Mouse (Mus musculus) v-Abl transformed pro-B cells (cell line): ENCODE data around the gene Ror2.

Experiments used
- in situ Hi-C, 2 experiments: fragments of 400-800 bp; cut with MboI; formaldehyde crosslinking; loops; one replicate each; pipeline ENCODE4 v1.15.1; 2025; ENCODE audit not compliant: unreplicated experiment in 2 of 2

Gene Ror2

GRCm38 (mm10) chr13:53234844-53235243, 51.1 kb downstream of the Ror2 start:
- in situ Hi-C loops, result no loop called here

- in situ Hi-C loops, result no loop called here
These were observed 51.8 kb downstream of the Ror2 start for GRCm38 (mm10) chr13:53233826-53234786.

GRCm38 (mm10) chr13:53233381-53233780, 52.5 kb downstream of the Ror2 start:
- in situ Hi-C loops, result no loop called here

- in situ Hi-C loops, result no loop called here
These were observed 53.5 kb downstream of the Ror2 start for GRCm38 (mm10) chr13:53232419-53232818.

GRCm38 (mm10) chr13:53230446-53231161, 55.3 kb downstream of the Ror2 start:
- in situ Hi-C loops, result no loop called here

- in situ Hi-C loops, result no loop called here
These were observed 58.9 kb downstream of the Ror2 start for GRCm38 (mm10) chr13:53227019-53227418.

GRCm38 (mm10) chr13:53226461-53226860, 59.5 kb downstream of the Ror2 start:
- in situ Hi-C loops, result no loop called here

- in situ Hi-C loops, result no loop called here
These were observed 60.0 kb downstream of the Ror2 start for GRCm38 (mm10) chr13:53225925-53226324.

GRCm38 (mm10) chr13:53221176-53221575, 64.7 kb downstream of the Ror2 start:
- in situ Hi-C loops, result no loop called here

GRCm38 (mm10) chr13:53219889-53220288, 66.0 kb downstream of the Ror2 start:
- in situ Hi-C loops, result no loop called here

- in situ Hi-C loops, result no loop called here
These were observed 66.5 kb downstream of the Ror2 start for GRCm38 (mm10) chr13:53219391-53219790.

- in situ Hi-C loops, result no loop called here
These were observed 68.4 kb downstream of the Ror2 start for GRCm38 (mm10) chr13:53217396-53217975.

- in situ Hi-C loops, result no loop called here
These were observed 73.8 kb downstream of the Ror2 start for GRCm38 (mm10) chr13:53211971-53212733.

- in situ Hi-C loops, result no loop called here
These were observed 77.4 kb downstream of the Ror2 start for GRCm38 (mm10) chr13:53208556-53208955.

- in situ Hi-C loops, result no loop called here
These were observed 80.6 kb downstream of the Ror2 start for GRCm38 (mm10) chr13:53205128-53205911.

GRCm38 (mm10) chr13:53202439-53202830, 83.5 kb downstream of the Ror2 start:
- in situ Hi-C loops, result no loop called here

- in situ Hi-C loops, result no loop called here
These were observed 84.1 kb downstream of the Ror2 start for GRCm38 (mm10) chr13:53201628-53202438.

GRCm38 (mm10) chr13:53200121-53200520, 85.8 kb downstream of the Ror2 start:
- in situ Hi-C loops, result no loop called here

GRCm38 (mm10) chr13:53199262-53199661, 86.7 kb downstream of the Ror2 start:
- in situ Hi-C loops, result no loop called here
